Mouse (Mus musculus): ENCODE measurements around the gene Cftr. TPM values are rescaled to one million over a fixed set of nuclear protein-coding genes. Genes with fewer than 3 reads are reported as not detected.

Gene Cftr
- polyA plus RNA-seq, 1 experiment from 2014 or later: not detected

GRCm38 (mm10) chr6:18362232-18362631 is 191.7 kb downstream of the Cftr start:
- Histone ChIP-seq H3K79me2 (ENCODE audit: inconsistent target) (no peaks in the 10 kb centered on the region), H3K4me3 (ENCODE audit: inconsistent target) (no peak overlapping the region), H3K27ac (no peak overlapping the region), H3K36me3 (ENCODE audit: inconsistent target) (no peaks in the 10 kb centered on the region)
- 92% methylated on average over 3 of the region's 5 CpGs for whole genome bisulfite sequencing (ENCODE audit: missing documents)

DNA sequence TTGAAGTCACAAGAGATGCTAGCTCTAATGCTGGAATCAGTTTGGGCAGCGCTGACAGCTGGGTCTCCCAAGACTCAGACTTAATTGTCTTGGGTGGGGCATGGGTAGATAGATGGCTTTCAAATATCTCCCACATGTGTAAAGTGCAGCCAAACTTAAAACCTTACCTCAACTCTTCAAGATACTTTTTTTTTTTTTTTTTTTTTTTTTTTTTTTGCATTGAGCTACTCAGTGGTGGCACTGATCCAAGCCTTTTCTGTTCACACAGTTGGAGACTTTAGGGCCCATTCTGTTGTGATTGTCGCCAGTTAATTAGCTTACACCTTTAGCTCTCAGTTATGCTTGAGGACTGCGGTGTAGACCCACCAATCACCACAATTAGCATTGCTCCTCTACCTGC is 198.6 kb downstream of the Cftr start:
- Histone ChIP-seq H3K36me3 (ENCODE audit: inconsistent target) (no peaks in the 10 kb centered on the region), H3K79me2 (ENCODE audit: inconsistent target) (no peaks in the 10 kb centered on the region), H3K27ac (no peak overlapping the region), H3K4me3 (ENCODE audit: inconsistent target) (no peak overlapping the region)
- WGBS (ENCODE audit: missing documents): 92% methylated on average over 2 of the region's 3 CpGs

GRCm38 (mm10) chr6:18369723-18370122 is 199.2 kb downstream of the Cftr start:
- no peaks in the 10 kb centered on the region for H3K36me3 ChIP-seq (ENCODE audit: inconsistent target)
- WGBS (ENCODE audit: missing documents): 63% methylated on average over 4 of the region's 4 CpGs
- H3K4me3 ChIP-seq (ENCODE audit: inconsistent target): no peak overlapping the region
- H3K79me2 ChIP-seq (ENCODE audit: inconsistent target): no peaks in the 10 kb centered on the region
- H3K27ac ChIP-seq: no peak overlapping the region

Other genes starting within 250 kb of the Cftr start
- gene Wnt2, start 140.1 kb upstream of the Cftr start, polyA plus RNA-seq (2018): not detected in 3 replicates
- not detected in 3 replicates for gene Asz1, start 61.6 kb upstream of the Cftr start, polyA plus RNA-seq (2018)

All from macrophage (primary cell).